Mouse (Mus musculus) left cerebral cortex, postnatal 10 days (tissue): ENCODE results near the gene Mall. TPM values are rescaled to one million over a fixed set of nuclear protein-coding genes. Genes with fewer than 3 reads are reported as not detected.

Source experiments
- DNase-seq, 2 experiments: peaks; one replicate each; pipeline ENCODE4 v3.0.0; 2021 to 2022; ENCODE audit warnings: low spot score in 2 of 2, mixed read lengths in 1 of 2; ENCODE audit errors: extremely low spot score in 1 of 2
- intact Hi-C: fragments of 180-260 bp; cut with DNase I; formaldehyde crosslinking; loops from one replicate; pipeline ENCODE4 v1.15.1; 2025
- total RNA-seq, 2 experiments: library from RNA; stranded (reverse); gene quantifications; 2 replicates each; pipeline ENCODE4 v1.2.3; 2021

Gene Mall
- total RNA-seq, 2 experiments from 2014 or later, result 0.79 to 0.88 TPM

GRCm38 (mm10) chr2:127735512-127736145 is 5.9 kb upstream of the Mall start:
- DNase-seq, result no peak
- intact Hi-C loops, result no loop called here

DNA sequence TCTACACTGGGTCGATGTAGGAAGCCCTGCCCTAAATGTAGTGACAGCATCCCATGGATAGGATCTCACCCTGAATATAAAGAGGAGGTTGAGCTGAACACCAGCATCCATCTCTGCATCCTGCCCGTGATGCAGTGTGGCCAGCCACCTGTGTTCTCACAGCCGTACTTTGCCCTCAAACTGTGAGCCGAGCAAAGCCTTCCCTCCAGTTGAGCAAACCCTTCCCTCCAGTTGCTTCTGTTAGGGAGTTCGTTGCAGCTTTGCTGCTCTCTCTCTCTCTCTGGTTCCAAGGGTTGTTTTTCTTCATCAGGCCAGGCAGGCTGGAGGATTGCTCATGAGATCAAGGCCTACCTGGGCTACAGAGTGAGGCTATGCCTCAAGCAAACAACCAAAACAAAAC is 5.2 kb upstream of the Mall start:
- intact Hi-C loops, result no loop called here

DNA sequence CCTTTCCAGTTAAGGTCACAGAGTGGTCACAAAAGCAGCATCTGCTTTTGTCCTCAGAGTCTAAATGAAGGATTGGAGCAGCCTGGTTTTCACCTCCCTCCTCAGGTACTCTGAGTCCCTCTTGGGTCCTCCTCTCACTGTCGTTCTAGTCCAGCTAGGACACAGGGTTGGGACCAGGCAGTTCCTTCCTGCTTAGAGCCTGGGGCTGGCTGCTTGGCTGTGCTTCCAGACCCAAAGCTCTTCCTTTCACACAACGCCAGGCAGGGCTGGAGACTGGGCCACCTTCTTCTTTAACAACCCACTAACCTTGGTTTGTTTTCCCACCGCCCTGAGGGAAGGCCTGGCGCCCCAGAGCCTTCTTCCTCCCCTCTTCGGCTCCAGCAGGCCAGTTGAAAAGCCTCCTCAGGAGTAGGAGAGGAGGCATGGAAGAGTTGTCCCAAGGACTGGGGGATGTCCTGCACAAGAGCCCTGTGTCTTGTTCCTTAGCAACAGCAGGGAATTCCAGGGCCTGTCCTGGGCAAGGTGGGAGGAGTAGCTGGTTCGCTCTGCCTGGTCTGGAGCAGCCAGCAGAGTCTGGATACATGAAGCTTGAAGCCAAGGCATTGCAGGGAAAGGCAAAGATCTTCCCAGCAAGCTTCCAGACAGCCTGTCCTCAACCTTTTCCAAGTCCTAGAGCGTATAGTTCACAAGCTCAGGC is 717 bp upstream of the Mall start:
- no peak for DNase-seq
- intact Hi-C loops, result no loop called here

More for the DNA sequence above, 5.2 kb upstream of the Mall start:
- DNase-seq, result no peak

DNA sequence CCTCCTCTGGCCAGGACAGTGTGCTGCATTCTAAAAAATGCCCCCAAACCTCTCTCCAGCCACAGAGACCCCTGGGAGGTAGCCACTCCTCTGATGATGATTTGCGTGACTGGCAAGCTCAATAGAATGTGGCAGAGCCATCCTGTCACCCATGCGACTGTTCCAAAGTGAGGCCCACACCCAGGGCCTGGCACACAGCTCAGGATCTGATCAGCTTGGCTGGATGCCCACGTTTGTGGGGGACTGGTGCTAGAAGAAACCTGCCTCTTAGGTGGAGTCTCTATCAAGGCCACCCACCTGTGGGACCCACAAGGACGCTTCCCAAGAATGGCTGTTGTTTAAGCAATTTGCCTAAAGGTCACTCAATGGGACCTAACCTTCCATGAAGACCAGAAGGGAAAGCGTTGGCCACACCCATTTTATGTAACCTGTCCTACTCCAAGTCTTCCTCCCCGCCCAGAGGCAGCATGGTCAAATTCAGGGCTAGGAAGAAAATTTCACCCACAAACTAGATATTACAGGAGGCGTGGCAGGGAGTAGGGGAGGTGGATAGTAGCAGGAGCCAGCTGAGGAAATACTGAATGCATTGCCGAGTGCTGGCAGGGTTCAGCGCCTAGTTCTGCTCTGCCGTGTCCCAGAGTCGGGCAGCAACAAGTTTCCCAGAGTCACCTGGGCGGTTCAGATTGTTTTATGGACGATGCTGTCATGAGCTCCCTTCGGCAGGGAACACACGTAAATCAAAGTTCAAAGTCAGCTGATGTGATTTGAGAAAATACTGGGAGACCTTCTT is 876 bp downstream of the Mall start:
- intact Hi-C loops, result no loop called here
- DNase-seq, result no peak

GRCm38 (mm10) chr2:127728146-127728545 is 1.6 kb downstream of the Mall start:
- intact Hi-C loops, result no loop called here
- no peak for DNase-seq

DNA sequence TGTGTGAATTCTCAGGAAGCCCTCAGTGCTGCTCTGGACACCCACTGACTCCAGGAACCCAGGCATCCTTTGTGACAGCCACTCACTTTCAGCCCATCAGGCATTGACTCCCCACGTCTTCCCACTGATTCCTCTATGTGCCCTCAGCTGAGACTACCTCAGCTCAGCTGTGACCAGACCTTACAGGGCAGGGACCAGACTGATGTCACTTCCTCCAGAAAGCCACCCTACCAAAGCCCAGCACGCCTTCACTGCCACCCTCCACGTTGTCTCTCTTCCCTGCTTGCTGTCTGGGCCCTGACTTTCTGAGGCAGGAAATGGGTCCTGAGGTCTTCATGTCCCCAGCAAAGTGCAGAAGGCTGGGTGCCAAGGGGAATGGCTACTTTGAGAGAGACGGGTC is 6.5 kb downstream of the Mall start:
- DNase-seq, result no peak
- intact Hi-C loops, result no loop called here

DNA sequence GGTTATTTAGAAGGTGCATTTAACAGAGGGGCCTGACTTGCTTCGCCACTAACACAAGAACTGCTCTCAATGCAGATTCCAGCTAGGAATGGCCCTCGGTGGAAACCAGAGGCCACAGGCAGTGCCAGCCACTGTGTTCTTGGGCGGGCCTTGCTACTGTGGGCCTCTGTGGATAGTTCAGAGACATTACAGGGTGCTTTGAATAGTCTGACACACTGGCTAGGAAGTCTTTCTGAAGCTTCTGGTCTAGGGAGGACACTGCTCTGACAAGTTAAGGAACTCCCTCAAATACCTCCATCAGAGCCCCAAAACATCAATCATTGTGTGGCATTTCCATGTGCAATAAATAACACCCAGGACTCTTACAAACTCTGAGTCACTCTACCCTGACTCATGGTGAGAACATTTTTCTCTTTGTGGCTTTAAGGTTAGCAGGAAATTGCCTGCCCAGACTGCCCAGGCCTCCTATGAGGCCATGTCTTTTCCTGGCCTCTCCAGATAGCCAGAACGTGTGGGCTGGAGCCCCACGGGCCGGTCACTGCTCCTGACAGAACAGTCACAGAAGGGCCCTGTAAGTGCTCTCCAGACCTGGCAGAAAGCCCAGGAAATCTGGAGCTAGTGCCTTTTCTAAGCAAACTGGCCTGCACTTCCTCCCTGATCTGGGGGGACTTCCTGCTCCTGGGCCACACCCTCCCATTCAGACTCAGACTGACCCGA is 7.4 kb downstream of the Mall start:
- intact Hi-C loops, result no loop called here
- DNase-seq, result peak; percentile 63 to 93

DNA sequence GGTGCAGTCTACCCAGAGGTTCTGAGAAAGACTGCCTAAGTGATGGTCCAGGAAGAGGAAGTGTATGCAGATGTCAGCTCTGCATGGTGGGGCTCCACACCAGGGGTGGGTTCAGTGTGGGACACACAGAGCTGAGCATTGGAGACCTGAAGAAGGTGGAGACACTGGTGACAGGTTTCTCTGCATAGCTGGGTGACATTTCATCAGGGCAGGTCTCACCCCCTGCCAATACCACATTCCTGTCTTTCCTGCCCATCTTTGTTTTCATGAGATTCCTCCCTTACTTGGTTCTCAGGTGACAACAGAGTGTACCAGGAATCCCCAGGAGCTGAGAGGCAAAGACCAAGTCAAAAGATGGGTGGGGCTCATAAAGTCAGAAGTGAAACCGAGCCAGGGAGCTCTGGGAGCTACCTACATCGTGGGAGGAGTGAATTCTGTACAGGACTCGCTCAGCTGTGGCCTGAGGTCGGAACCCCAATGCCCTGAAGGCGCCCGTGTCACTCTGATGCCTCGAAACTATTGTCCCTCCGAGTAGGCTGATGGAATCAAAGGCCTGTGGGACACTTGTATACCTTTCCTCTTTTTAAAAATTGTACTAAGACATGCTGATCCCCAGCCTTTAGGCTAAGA is 10.8 kb downstream of the Mall start:
- DNase-seq, result no peak
- intact Hi-C loops, result no loop called here

GRCm38 (mm10) chr2:127714726-127715125 is 15.0 kb downstream of the Mall start:
- intact Hi-C loops, result no loop called here
- DNase-seq, result no peak

- intact Hi-C loops, result no loop called here
- DNase-seq, result no peak
These were observed 20.9 kb downstream of the Mall start for GRCm38 (mm10) chr2:127708792-127709191.

DNA sequence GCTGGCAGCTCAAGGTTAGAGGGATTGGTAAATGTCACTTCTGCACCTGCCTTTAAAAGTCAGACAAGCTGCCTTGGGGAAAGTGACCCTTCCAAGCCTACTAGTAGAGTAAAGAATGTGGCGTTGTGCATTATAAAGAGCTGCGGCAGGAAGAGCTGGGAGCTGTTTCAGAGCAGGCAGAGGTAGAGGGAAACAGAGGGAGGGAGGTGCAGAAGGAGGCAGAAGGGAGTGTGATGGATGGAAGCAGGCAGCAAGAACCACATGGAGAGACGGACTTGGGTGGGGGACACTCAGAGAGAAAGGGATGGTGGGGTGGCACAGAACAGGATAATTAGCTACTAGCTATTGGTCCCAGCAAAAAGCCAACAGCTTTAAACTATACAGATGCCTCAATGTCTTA is 21.7 kb downstream of the Mall start:
- DNase-seq, result no peak
- intact Hi-C loops, result no loop called here

DNA sequence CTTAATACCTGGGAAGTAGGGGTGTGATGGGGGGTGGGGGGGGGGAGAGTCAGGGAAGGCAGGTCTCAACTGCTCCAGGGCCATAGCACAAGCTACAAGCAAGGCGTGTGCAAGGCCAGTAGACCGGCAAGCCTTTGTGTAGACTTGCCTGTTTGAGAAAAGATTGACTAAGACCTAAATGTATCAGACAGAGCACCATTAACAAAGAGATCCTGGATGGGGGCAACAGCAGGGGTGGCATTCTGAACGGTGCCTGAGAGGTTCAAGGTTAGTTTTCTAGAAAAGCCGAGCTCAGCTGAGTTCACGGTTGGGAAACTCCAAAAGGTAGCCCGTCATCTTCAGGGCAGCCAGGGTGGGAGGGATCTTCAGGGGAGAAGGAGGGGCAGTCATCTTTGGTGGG is 24.5 kb downstream of the Mall start:
- no peak for DNase-seq

GRCm38 (mm10) chr2:127689239-127689638 is 40.5 kb downstream of the Mall start:
- intact Hi-C loops, result no loop called here
- DNase-seq, result no peak

More for the DNA sequence above, 24.5 kb downstream of the Mall start:
- intact Hi-C loops, result no loop called here

DNA sequence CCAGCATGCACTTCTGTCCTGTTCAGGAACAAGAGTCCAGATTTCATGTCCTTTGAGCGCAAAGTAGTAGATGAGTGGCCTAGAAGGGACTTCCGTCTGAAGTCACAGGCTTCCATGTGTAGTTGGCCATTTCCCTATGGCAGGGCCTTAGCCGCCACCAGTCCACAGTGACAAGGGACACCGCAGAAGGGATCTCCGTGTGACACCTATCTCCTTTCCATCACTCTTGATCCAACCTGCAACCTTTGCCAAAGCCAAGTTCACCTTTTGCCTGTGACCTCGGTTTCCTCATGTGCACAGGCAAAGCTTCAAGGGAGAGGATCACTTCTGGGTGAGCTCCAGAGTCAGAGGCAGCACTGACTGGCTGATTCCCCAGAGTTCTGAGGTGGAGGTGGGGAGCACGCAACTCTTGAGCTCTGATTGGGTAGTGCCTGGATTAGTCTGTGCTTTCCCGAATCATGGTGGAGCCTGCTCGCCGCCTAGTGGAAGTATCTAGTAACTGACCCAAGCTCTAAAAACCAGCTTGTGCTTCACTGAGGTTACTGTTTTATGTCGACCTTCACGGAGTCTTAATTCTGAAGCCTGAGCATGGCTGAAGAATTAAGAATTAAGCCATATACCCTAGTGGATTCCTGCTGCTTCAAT is 45.9 kb downstream of the Mall start:
- peak; percentile 46 to 80 for DNase-seq
- intact Hi-C loops, result no loop called here

DNA sequence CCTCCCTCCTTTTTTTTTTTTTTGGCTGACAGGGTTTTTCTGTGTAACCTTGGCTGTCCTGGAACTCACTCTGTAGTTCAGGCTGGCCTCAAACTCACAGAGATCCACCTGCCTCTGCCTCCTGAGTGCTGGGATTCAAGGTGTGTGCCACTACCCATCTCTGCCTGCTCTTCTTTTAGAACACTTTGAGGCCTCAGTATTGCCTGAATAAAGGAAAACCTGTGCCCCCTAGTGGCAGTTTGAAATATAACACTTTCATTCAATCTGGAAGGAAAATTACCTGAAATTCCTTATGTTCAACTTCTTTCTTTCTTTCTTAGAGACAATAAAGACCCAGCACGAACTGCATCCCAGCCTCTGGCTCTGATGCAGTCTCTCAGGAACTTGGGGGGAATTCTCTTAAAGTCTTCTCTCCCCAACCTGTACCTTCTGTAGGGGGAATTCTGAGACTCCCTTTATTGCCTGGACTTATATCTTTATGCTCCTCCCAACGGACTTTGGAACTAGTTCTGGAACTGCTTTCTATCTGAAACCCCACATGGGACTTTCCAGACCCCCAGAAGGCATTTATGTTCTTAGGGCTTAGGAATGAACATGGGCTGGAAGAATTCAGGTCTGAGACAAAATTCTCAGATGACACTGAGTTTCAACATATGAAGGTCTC is 61.8 kb downstream of the Mall start:
- peak in 1 of 2 experiments; percentile 8 for DNase-seq
- intact Hi-C loops, result loop anchor here (5.0 kb wide), 1 partner anchor 61 kb away; no protein-coding TSS in a partner anchor

DNA sequence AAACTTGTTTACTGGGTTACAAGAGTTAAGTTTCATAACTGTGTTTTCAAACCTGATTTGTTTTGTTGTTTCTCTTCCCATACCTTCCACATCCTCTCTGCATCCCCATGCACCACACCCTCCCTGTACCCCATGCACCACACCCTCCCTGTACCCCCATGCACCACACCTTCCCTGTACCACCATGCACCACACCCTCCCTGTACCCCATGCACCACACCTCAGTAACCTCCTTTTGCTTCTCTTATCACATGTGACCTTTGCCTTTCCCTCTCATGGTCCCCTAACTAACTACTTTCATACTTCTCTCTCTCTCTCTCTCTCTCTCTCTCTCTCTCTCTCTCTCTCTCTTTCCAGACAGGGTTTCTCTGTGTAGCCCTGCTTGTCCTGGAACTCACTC is 62.7 kb downstream of the Mall start:
- intact Hi-C loops, result loop anchor here (5.0 kb wide), 1 partner anchor 60 kb away; no protein-coding TSS in a partner anchor
- DNase-seq, result no peak

DNA sequence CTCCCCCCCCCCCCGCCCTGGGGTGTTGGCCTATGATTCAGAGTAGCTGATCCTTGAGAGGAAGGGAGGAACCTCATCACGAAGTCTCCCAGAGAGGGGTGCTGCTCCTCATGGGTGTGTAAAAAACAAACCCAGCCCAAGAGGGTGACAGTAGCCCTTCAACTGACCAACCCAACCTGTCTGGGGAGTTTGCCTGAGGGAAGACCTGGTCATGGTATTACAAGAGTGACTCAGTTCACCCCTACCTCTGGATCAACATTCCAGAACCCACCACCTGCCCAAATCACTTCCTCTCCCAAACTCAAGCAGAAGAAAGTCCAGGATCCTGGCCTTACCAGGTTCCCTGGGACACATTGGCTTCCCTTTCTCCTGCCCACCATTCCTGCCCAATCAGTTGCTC is 67.0 kb downstream of the Mall start:
- no peak for DNase-seq
- intact Hi-C loops, result no loop called here
